Mouse (Mus musculus) kidney, adult 8-10 months (tissue): Measurements from ENCODE around the gene Tnik.

Source experiments
- DNase-seq, 2 experiments: peaks; one replicate each; pipeline ENCODE4 v3.0.0; 2022

Gene Tnik

GRCm38 (mm10) chr3:28638957-28639356, 375.9 kb downstream of the Tnik start:
- peak in 1 of 2 experiments; percentile 11 for DNase-seq

- no peak for DNase-seq
These were observed 380.4 kb downstream of the Tnik start for GRCm38 (mm10) chr3:28643252-28643947.

- no peak for DNase-seq
These were observed 389.6 kb downstream of the Tnik start for GRCm38 (mm10) chr3:28652574-28652973.

GRCm38 (mm10) chr3:28653043-28653442, 390.0 kb downstream of the Tnik start:
- DNase-seq: no peak

- DNase-seq: no peak
These were observed 391.7 kb downstream of the Tnik start for GRCm38 (mm10) chr3:28654740-28655139.

GRCm38 (mm10) chr3:28658349-28658748, 395.3 kb downstream of the Tnik start:
- DNase-seq: peak; percentile 16 to 42

GRCm38 (mm10) chr3:28680851-28681250, 417.8 kb downstream of the Tnik start:
- no peak for DNase-seq

- peak; percentile 48 to 74 for DNase-seq
These were observed 418.9 kb downstream of the Tnik start for GRCm38 (mm10) chr3:28681866-28682265.

GRCm38 (mm10) chr3:28682411-28682810, 419.4 kb downstream of the Tnik start:
- DNase-seq: no peak

GRCm38 (mm10) chr3:28685510-28685909, 422.5 kb downstream of the Tnik start:
- no peak for DNase-seq

GRCm38 (mm10) chr3:28694811-28695210, 431.8 kb downstream of the Tnik start:
- no peak for DNase-seq

GRCm38 (mm10) chr3:28695608-28696007, 432.6 kb downstream of the Tnik start:
- DNase-seq: peak; percentile 73 to 74

- DNase-seq: no peak
These were observed 433.1 kb downstream of the Tnik start for GRCm38 (mm10) chr3:28696162-28696561.

GRCm38 (mm10) chr3:28697797-28698196, 434.8 kb downstream of the Tnik start, which contains the start of gene Slc2a2:
Slc2a2 (plus strand) TSS chr3:28697903.
- DNase-seq: peak; percentile 63 to 68

- peak; percentile 43 to 57 for DNase-seq
These were observed 436.6 kb downstream of the Tnik start for GRCm38 (mm10) chr3:28699601-28700000.

- peak; percentile 76 to 78 for DNase-seq
These were observed 442.6 kb downstream of the Tnik start for GRCm38 (mm10) chr3:28705522-28706137.

GRCm38 (mm10) chr3:28706736-28707135, 443.7 kb downstream of the Tnik start:
- no peak for DNase-seq

GRCm38 (mm10) chr3:28709740-28710139, 446.7 kb downstream of the Tnik start:
- DNase-seq: no peak

- DNase-seq: no peak
These were observed 451.1 kb downstream of the Tnik start for GRCm38 (mm10) chr3:28713913-28714698.

GRCm38 (mm10) chr3:28718521-28718920, 455.5 kb downstream of the Tnik start:
- DNase-seq: no peak

- peak in 1 of 2 experiments; percentile 33 for DNase-seq
These were observed 458.2 kb downstream of the Tnik start for GRCm38 (mm10) chr3:28721218-28721617.

GRCm38 (mm10) chr3:28721838-28722237, 458.8 kb downstream of the Tnik start:
- DNase-seq: peak; percentile 41

GRCm38 (mm10) chr3:28722531-28722930, 459.5 kb downstream of the Tnik start:
- no peak for DNase-seq

GRCm38 (mm10) chr3:28723534-28723933, 460.5 kb downstream of the Tnik start:
- DNase-seq: no peak
